Mouse (Mus musculus): ENCODE data around the gene Sh3pxd2a. TPM values are rescaled to one million over a fixed set of nuclear protein-coding genes. Genes with fewer than 3 reads are reported as not detected.

The Sh3pxd2a gene
- polyA plus RNA-seq, 1 experiment from 2014 or later: 5.0 TPM

DNA sequence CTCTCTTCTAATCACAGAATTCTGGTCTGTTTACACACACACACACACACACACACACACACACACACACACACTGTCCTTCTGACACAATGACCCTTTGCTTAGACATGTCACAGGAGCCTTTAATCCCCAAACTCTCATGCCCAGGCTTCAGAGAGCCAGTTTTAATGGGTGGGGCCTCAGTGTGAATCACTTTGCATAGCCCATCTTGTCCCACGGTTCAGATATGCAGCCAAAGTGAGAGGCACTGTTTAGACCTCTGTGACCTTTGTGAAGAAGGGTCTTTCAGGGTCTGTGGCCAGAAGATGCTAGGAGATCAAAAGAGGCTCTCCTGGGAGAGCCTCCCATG is 148.3 kb downstream of the Sh3pxd2a start:
- no peak overlapping the region for H3K9ac ChIP-seq (replicated peaks; ENCODE audit: low read length)
- no peak overlapping the region for H3K4me2 ChIP-seq (replicated peaks; ENCODE audit: low read depth, low read length)
- no peak for ATAC-seq (ENCODE audit: low FRiP score, low TSS enrichment)
- 7% methylated on average over 1 of the region's 1 CpGs for WGBS
- no peak overlapping the region for H3K4me3 ChIP-seq (ENCODE audit: low read length)
- H3K36me3 ChIP-seq (ENCODE audit: insufficient read depth, low read length): 0 out of 2 replicates have a peak, but pooled peaks cover 3% of the 10 kb centered on the region
- H3K27me3 ChIP-seq (ENCODE audit: insufficient read depth, low read length): no peaks in the 10 kb centered on the region
- H3K4me1 ChIP-seq (ENCODE audit: insufficient read depth, low read length): peaks cover 76% of the 10 kb centered on the region
- H3K9me3 ChIP-seq (ENCODE audit: low read length): no peaks in the 10 kb centered on the region
- peak overlapping the region; percentile 93; the same call in 1 of the 2 replicates for H3K27ac ChIP-seq (ENCODE audit: low read length)

DNA sequence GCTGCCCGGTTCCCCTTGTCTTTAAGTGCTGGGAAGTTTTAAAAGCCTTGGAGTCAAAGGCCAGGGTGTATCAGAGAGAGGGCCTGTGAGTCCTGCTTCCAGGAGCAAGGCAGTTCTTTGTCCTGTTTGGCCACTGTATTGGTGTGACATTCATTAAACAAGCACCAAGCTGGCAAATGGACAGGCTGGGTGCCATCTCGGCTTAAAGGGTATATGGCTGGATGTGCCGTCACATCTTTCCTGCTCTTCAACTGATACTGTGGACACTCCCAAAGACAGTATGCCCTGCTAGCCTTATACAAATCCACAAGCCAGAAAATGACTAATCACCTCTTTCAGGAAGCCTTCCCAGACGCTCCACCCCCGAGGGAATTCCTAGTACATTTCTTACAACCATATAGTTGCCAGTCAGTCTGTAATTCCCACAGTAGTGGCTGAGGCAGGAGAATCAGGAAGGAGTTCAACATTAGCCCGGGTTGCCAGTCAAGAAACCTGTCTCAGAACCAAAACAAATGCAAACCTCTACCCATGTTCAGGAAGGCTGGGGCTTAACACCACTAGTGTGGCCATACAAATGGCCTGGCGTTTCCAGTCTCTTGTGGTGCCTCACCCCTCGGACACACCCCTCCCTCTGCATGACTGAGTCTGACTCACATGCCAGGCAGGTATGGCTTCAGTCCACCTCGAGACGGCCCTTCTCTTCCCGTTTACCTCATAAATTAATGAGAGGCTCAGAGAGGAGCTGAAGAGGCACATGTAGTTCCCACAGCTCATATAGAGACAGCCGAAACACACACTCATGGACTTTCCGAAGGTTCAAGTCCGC is 148.9 kb downstream of the Sh3pxd2a start:
- Histone ChIP-seq H3K27ac (ENCODE audit: low read length) (peak overlapping the region; percentile 93), H3K36me3 (ENCODE audit: insufficient read depth, low read length) (peaks cover 6% of the 10 kb centered on the region; the same call in 1 of the 2 replicates), H3K9me3 (ENCODE audit: low read length) (no peaks in the 10 kb centered on the region), H3K4me1 (ENCODE audit: insufficient read depth, low read length) (peaks cover 70% of the 10 kb centered on the region), H3K4me2 (replicated peaks; ENCODE audit: low read depth, low read length) (peak overlapping the region; percentile 81), H3K27me3 (ENCODE audit: insufficient read depth, low read length) (no peaks in the 10 kb centered on the region), H3K9ac (replicated peaks; ENCODE audit: low read length) (peak overlapping the region; percentile 86), H3K4me3 (ENCODE audit: low read length) (peak overlapping the region; percentile 59)
- 37% methylated on average over 14 of the region's 14 CpGs for WGBS
- ATAC-seq (ENCODE audit: low FRiP score, low TSS enrichment): no peak; the same call in 1 of the 2 replicates

DNA sequence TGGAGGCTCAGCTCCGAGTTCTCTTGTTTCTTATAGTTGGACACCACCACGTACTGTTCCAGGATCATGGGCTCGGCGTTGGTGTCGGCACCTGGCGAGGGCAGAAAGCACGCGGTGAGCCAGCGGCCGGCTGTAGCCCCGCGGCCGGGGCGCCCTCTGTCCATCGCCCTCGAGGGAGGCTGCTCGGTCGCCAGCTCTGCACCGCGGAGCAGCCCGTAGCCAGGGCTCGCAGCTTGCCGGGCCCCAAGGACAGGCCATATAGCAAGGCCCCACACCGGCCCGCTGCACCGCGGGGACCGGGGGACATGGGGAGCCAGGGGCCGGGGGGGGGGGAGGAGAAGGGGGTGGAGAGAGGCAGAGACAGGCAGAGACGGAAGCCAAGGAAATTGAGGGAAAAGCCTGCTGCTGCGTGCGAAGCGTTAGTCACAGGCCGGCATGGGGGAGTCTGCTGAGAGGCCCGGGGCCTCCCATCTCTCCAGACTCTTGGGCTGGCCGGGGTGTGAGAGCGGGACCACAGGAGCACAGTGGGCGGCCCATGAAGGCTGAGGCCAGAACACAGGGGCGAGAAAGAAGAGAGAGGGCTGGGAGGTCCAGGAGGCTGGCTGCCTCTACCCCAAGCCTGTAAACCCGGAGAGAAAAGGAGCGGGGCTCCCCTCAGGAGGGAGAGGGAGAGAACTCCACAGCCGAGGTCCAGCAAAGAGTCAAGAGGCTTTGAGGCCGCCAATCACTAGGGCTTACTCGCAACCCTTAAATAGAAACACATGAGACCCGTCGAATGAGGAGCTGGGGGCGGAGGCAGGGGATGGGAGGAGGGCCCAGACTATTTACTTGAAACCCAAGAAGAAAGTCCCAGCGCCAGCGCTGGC is 149.9 kb downstream of the Sh3pxd2a start:
- Histone ChIP-seq H3K36me3 (ENCODE audit: insufficient read depth, low read length) (peaks cover 10% of the 10 kb centered on the region; the same call in 1 of the 2 replicates), H3K9me3 (ENCODE audit: low read length) (no peaks in the 10 kb centered on the region), H3K27ac (ENCODE audit: low read length) (peak overlapping the region; percentile 93), H3K4me1 (ENCODE audit: insufficient read depth, low read length) (peaks cover 66% of the 10 kb centered on the region), H3K4me2 (replicated peaks; ENCODE audit: low read depth, low read length) (peak overlapping the region; percentile 81), H3K4me3 (ENCODE audit: low read length) (peak overlapping the region; percentile 59), H3K9ac (replicated peaks; ENCODE audit: low read length) (peak overlapping the region; percentile 86), H3K27me3 (ENCODE audit: insufficient read depth, low read length) (no peaks in the 10 kb centered on the region)
- peak; percentile 76 for ATAC-seq (ENCODE audit: low FRiP score, low TSS enrichment)
- 9% methylated on average over 46 of the region's 49 CpGs for WGBS

DNA sequence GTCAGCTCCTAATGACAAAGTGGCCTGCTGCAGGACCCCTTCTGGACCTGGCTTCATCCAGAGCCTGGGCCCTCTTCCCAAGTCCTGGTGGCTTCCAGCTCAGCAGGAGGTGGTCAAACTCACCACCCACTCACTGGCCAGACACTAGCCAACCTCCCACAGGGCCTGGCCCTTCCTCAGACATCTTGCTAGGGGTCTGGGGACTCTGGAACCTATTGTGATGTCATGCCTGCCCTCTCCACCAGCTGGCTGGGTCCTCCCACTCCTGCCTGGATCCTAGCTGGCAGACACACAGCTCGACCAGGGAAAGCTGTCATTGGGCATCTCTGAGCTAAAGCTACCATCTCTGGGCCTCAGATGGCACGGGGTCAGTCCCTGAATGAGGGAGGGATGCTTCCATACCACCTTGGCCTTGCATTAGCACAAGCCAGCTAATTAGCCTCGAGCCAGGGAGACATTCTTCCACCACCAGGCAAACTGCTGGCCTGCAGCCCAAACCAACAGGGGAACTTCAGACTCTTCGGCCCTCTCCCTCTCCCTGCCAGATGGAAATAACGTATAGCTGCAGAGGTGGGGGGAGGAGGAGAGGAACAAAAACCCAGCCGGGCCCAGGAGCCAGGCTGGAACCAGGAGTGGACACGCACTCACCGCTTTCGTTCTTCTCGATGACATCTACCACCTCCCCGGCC is 150.7 kb downstream of the Sh3pxd2a start:
- ATAC-seq (ENCODE audit: low FRiP score, low TSS enrichment): peak; percentile 10
- H3K27ac ChIP-seq (ENCODE audit: low read length): peak overlapping the region; percentile 93
- WGBS: 15% methylated on average over 11 of the region's 11 CpGs

DNA sequence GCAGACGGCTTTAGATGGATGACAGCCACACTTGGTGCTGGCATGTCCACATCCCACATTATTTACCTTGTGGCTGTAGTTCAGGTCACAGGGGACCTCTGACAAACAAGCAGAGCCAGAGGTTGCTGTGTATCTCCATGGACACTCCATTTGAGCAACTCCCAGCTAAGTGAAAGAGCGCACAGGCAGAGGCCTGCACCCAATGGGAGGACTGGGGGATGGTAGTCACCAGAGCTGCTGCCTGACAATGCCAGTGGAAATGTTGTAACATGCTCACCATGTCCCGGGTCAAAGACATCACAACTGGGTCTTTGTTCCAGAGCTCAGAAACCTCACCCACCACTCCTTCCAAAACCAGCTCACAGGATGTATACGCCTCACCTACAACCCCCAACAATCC is 153.0 kb downstream of the Sh3pxd2a start:
- peaks cover 48% of the 10 kb centered on the region for H3K4me1 ChIP-seq (ENCODE audit: insufficient read depth, low read length)
- H3K9ac ChIP-seq (replicated peaks; ENCODE audit: low read length): no peak overlapping the region
- no peaks in the 10 kb centered on the region for H3K27me3 ChIP-seq (ENCODE audit: insufficient read depth, low read length)
- H3K27ac ChIP-seq (ENCODE audit: low read length): no peak overlapping the region
- ATAC-seq (ENCODE audit: low FRiP score, low TSS enrichment): no peak
- peaks cover 10% of the 10 kb centered on the region; the same call in 1 of the 2 replicates for H3K36me3 ChIP-seq (ENCODE audit: insufficient read depth, low read length)
- 69% methylated on average over 4 of the region's 4 CpGs for WGBS
- no peak overlapping the region for H3K4me2 ChIP-seq (replicated peaks; ENCODE audit: low read depth, low read length)
- H3K4me3 ChIP-seq (ENCODE audit: low read length): no peak overlapping the region
- no peaks in the 10 kb centered on the region for H3K9me3 ChIP-seq (ENCODE audit: low read length)

More for the DNA sequence above, 150.7 kb downstream of the Sh3pxd2a start:
- Histone ChIP-seq H3K4me1 (ENCODE audit: insufficient read depth, low read length) (peaks cover 62% of the 10 kb centered on the region), H3K36me3 (ENCODE audit: insufficient read depth, low read length) (peaks cover 10% of the 10 kb centered on the region; the same call in 1 of the 2 replicates), H3K4me3 (ENCODE audit: low read length) (peak overlapping the region; percentile 59), H3K27me3 (ENCODE audit: insufficient read depth, low read length) (no peaks in the 10 kb centered on the region), H3K9me3 (ENCODE audit: low read length) (no peaks in the 10 kb centered on the region), H3K4me2 (replicated peaks; ENCODE audit: low read depth, low read length) (peak overlapping the region; percentile 81), H3K9ac (replicated peaks; ENCODE audit: low read length) (peak overlapping the region; percentile 86)

DNA sequence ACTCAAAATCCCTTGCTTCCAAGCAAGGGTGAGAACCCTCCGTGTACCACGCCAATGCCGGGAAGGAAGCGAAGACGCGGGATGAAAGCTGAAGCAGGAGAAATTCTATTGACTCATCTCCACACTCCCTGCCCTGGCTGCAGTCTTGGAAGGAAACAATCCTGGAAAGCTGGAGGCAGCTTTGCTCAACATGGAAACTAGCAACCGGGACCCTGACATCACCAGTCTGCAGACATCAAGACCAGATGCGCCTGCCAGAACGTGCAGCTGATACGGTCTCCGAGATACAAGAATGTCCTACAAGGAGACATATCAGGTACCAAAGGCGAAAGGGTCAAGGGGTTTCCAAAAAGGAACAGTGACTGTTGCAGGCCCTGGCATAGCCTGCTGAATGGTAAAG is 154.4 kb downstream of the Sh3pxd2a start:
- no peak for ATAC-seq (ENCODE audit: low FRiP score, low TSS enrichment)
- peaks cover 10% of the 10 kb centered on the region; the same call in 1 of the 2 replicates for H3K36me3 ChIP-seq (ENCODE audit: insufficient read depth, low read length)
- H3K27me3 ChIP-seq (ENCODE audit: insufficient read depth, low read length): no peaks in the 10 kb centered on the region
- 95% methylated on average over 12 of the region's 12 CpGs for WGBS
- no peaks in the 10 kb centered on the region for H3K9me3 ChIP-seq (ENCODE audit: low read length)
- no peak overlapping the region for H3K27ac ChIP-seq (ENCODE audit: low read length)
- peaks cover 35% of the 10 kb centered on the region for H3K4me1 ChIP-seq (ENCODE audit: insufficient read depth, low read length)
- H3K9ac ChIP-seq (replicated peaks; ENCODE audit: low read length): no peak overlapping the region
- H3K4me3 ChIP-seq (ENCODE audit: low read length): no peak overlapping the region
- H3K4me2 ChIP-seq (replicated peaks; ENCODE audit: low read depth, low read length): no peak overlapping the region

DNA sequence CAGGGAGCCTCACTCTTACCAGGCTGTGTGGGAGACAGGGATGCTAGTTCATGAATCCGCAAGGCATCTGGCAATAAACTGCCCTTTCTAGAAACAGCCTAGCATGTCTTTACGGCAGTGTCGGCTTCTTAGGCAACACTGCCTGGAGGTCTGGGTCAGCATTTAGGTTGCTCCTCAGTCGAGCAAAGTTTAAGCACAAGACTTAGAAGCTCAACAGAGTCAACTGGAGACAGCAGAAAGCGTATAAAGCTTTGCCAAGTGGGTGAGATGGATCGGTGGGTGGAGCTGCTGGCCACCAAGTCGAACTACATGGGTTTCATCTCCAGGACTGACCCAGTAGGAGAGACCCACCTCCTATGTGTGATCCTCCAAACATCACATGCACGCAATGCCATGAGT is 157.3 kb downstream of the Sh3pxd2a start:
- no peaks in the 10 kb centered on the region for H3K9me3 ChIP-seq (ENCODE audit: low read length)
- peaks cover 7% of the 10 kb centered on the region; the same call in 1 of the 2 replicates for H3K36me3 ChIP-seq (ENCODE audit: insufficient read depth, low read length)
- H3K27ac ChIP-seq (ENCODE audit: low read length): no peak overlapping the region; the same call in 1 of the 2 replicates
- ATAC-seq (ENCODE audit: low FRiP score, low TSS enrichment): no peak
- H3K9ac ChIP-seq (replicated peaks; ENCODE audit: low read length): no peak overlapping the region
- H3K4me1 ChIP-seq (ENCODE audit: insufficient read depth, low read length): peaks cover 27% of the 10 kb centered on the region
- H3K27me3 ChIP-seq (ENCODE audit: insufficient read depth, low read length): no peaks in the 10 kb centered on the region
- no peak overlapping the region for H3K4me2 ChIP-seq (replicated peaks; ENCODE audit: low read depth, low read length)
- 71% methylated on average over 8 of the region's 8 CpGs for WGBS
- H3K4me3 ChIP-seq (ENCODE audit: low read length): no peak overlapping the region

DNA sequence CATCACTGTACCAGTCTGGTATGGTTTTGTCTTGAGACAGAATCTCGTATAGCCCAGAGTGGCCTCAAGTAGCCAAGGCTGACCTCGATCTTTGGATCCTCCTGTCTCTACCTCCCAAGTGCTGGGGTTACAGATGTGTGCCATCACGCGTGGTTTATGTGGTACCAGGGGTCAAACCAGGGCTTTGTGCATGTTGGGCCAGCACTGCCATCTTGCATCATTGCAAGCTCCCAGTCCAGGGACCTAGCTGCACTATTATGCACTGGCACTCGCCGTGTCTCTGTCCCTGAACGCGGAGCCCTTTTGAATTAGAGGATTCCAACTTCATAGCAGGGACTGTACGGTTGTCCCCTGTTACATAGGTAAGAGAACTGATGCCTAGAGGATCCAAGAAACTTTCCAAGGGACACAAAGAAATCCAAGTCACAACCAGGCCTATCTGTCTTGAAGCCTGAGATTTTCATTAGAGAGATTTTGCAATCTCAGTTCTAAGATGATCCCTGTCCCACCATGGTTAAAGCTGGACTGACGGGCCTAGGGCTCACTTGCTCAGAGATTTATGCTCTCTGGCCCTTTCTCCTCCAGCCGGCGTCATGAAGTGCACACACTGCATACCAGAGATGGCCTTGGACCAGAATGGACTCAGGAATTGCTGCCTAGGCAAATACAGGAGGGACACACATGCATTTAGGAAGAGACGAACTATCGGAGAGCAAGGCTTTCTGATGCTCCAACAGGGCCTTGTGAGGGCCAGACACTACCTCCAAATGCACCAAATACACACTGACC is 157.9 kb downstream of the Sh3pxd2a start:
- H3K27ac ChIP-seq (ENCODE audit: low read length): no peak overlapping the region
- ATAC-seq (ENCODE audit: low FRiP score, low TSS enrichment): no peak

DNA sequence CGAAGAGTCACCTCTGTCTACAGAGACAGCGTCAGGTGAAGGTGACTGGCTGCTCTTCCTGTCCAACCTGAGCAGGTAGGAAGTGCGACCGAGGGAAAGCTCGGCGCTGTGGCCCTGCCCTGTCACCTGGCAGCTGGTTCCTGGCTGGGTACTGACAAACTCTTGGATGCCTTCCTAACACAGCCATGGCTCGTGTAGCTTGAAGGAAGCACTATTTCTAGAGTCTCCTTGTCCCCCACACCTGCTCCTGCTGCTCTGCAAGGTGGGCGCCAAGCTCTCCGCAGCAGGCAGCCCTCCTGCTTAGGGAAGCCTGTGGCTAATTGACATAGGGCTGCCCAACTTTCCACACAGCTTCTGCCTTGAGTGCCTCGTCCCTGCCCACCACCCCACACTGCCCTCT is 158.8 kb downstream of the Sh3pxd2a start:
- Histone ChIP-seq H3K4me3 (ENCODE audit: low read length) (no peak overlapping the region), H3K4me2 (replicated peaks; ENCODE audit: low read depth, low read length) (no peak overlapping the region), H3K27ac (ENCODE audit: low read length) (no peak overlapping the region), H3K9me3 (ENCODE audit: low read length) (no peaks in the 10 kb centered on the region), H3K9ac (replicated peaks; ENCODE audit: low read length) (no peak overlapping the region), H3K4me1 (ENCODE audit: insufficient read depth, low read length) (peaks cover 40% of the 10 kb centered on the region), H3K36me3 (ENCODE audit: insufficient read depth, low read length) (peaks cover 3% of the 10 kb centered on the region; the same call in 1 of the 2 replicates), H3K27me3 (ENCODE audit: insufficient read depth, low read length) (no peaks in the 10 kb centered on the region)
- 88% methylated on average over 10 of the region's 10 CpGs for WGBS
- ATAC-seq (ENCODE audit: low FRiP score, low TSS enrichment): no peak

More for the DNA sequence above, 157.9 kb downstream of the Sh3pxd2a start:
- WGBS: 70% methylated on average over 14 of the region's 14 CpGs
- H3K9me3 ChIP-seq (ENCODE audit: low read length): no peaks in the 10 kb centered on the region
- H3K27me3 ChIP-seq (ENCODE audit: insufficient read depth, low read length): no peaks in the 10 kb centered on the region
- H3K36me3 ChIP-seq (ENCODE audit: insufficient read depth, low read length): peaks cover 7% of the 10 kb centered on the region; the same call in 1 of the 2 replicates
- H3K9ac ChIP-seq (replicated peaks; ENCODE audit: low read length): no peak overlapping the region
- peaks cover 33% of the 10 kb centered on the region for H3K4me1 ChIP-seq (ENCODE audit: insufficient read depth, low read length)
- H3K4me2 ChIP-seq (replicated peaks; ENCODE audit: low read depth, low read length): no peak overlapping the region
- no peak overlapping the region for H3K4me3 ChIP-seq (ENCODE audit: low read length)

All from kidney, embryonic 16.5 days (tissue).